Mouse (Mus musculus) cortical plate, adult 2 months (tissue): ENCODE measurements around the gene Hoxa9.

Source experiments
- CTCF ChIP-seq: fragments of 200-500 bp; IDR thresholded peaks from 2 replicates; pipeline ENCODE4 v1.5.1; 2011; ENCODE audit warnings: mild to moderate bottlenecking, control low read depth, low read length; ENCODE audit not compliant: insufficient read depth; ENCODE audit errors: extremely low read depth
- POLR2A ChIP-seq: fragments of 200-500 bp; IDR thresholded peaks from 2 replicates; pipeline ENCODE4 v1.6.1; 2011; ENCODE audit warnings: mild to moderate bottlenecking, low read length, control low read depth; ENCODE audit not compliant: insufficient read depth; ENCODE audit errors: extremely low read depth

GRCm38 (mm10) chr6:52245040-52245756 lies 14.3 kb upstream of the Hoxa9 start:
- TF ChIP-seq POLR2A: no peak
- no peak for TF ChIP-seq CTCF
